Mouse (Mus musculus): Measurements from ENCODE around the gene Olfr97. TPM values are rescaled to one million over a fixed set of nuclear protein-coding genes. Genes with fewer than 3 reads are reported as not detected.

Olfr97 gene
- polyA plus RNA-seq, 1 experiment from 2014 or later = not detected

GRCm38 (mm10) chr17:37193032-37193431 lies 44.1 kb downstream of the Olfr97 start:
- Histone ChIP-seq H3K9ac (no peak overlapping the region), H3K4me3 (no peak overlapping the region), H3K9me3 (no peaks in the 10 kb centered on the region), H3K27ac (no peak overlapping the region), H3K4me2 (no peak overlapping the region), H3K4me1 (replicated peaks) (peaks cover 13% of the 10 kb centered on the region), H3K27me3 (peaks cover 32% of the 10 kb centered on the region), H3K36me3 (no peaks in the 10 kb centered on the region)
- no peak for ATAC-seq (ENCODE audit: low FRiP score)

DNA sequence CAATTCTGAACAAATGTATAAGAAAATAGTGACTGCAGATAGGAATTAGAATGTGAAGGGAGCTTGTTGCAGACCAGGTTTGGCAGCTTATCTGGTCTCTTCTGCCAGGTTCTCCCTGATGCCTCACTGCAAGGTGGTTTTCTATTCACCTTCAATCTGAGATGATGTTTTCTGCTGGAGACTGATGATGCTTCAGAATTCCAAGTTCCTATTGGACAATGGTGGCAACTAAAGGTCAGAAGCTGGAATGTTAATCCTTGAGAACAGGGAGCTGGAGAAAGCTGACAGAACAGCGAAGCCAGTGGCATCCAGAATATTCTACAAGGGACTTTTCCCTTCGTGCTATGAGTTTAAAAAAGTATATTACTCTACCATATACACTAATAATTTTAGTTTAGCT lies 46.4 kb downstream of the Olfr97 start:
- H3K27ac ChIP-seq = no peak overlapping the region
- no peak overlapping the region for H3K4me2 ChIP-seq
- WGBS = 35% methylated on average over 2 of the region's 2 CpGs
- H3K36me3 ChIP-seq = no peaks in the 10 kb centered on the region
- H3K4me3 ChIP-seq = no peak overlapping the region
- no peak for ATAC-seq (ENCODE audit: low FRiP score)
- no peaks in the 10 kb centered on the region for H3K4me1 ChIP-seq (replicated peaks)
- H3K9me3 ChIP-seq = no peaks in the 10 kb centered on the region
- H3K9ac ChIP-seq = no peak overlapping the region
- H3K27me3 ChIP-seq = peaks cover 10% of the 10 kb centered on the region

- ATAC-seq (ENCODE audit: low FRiP score) = no peak
These were observed 51.7 kb downstream of the Olfr97 start for GRCm38 (mm10) chr17:37185474-37185873.

More at GRCm38 (mm10) chr17:37185474-37185873, 51.7 kb downstream of the Olfr97 start:
- no peak overlapping the region for H3K4me2 ChIP-seq
- H3K36me3 ChIP-seq = no peaks in the 10 kb centered on the region
- H3K27me3 ChIP-seq = no peaks in the 10 kb centered on the region
- H3K9ac ChIP-seq = no peak overlapping the region
- no peak overlapping the region for H3K27ac ChIP-seq
- WGBS = 55% methylated on average over 6 of the region's 6 CpGs
- H3K4me1 ChIP-seq (replicated peaks) = no peaks in the 10 kb centered on the region
- no peak overlapping the region for H3K4me3 ChIP-seq
- H3K9me3 ChIP-seq = no peaks in the 10 kb centered on the region

Other genes with a start within 250 kb of the Olfr97 start
- 2.7 and 2.8 TPM in 2 replicates for gene H2-M5, start 247.8 kb downstream of the Olfr97 start, polyA plus RNA-seq (2015; fragmentation: Nextera tagmentation; extraction: Ambion mirVana)
- gene Zfp57, start 236.2 kb downstream of the Olfr97 start, polyA plus RNA-seq (2015; fragmentation: Nextera tagmentation; extraction: Ambion mirVana) = 270 and 287 TPM in 2 replicates
- gene Mog, start 213.9 kb downstream of the Olfr97 start, polyA plus RNA-seq (2015; fragmentation: Nextera tagmentation; extraction: Ambion mirVana) = 1.3 and 2.1 TPM in 2 replicates
- gene Gabbr1, start 191.4 kb downstream of the Olfr97 start, polyA plus RNA-seq (2015; fragmentation: Nextera tagmentation; extraction: Ambion mirVana) = 55.6 and 57.0 TPM in 2 replicates
- not detected in 2 replicates for gene Olfr90, start 148.8 kb downstream of the Olfr97 start, polyA plus RNA-seq (2015; fragmentation: Nextera tagmentation; extraction: Ambion mirVana)
- not detected in 2 replicates for gene Olfr91, start 139.1 kb downstream of the Olfr97 start, polyA plus RNA-seq (2015; fragmentation: Nextera tagmentation; extraction: Ambion mirVana)
- not detected in 2 replicates for gene Olfr92, start 117.2 kb downstream of the Olfr97 start, polyA plus RNA-seq (2015; fragmentation: Nextera tagmentation; extraction: Ambion mirVana)
- not detected in 2 replicates for gene Olfr93, start 75.8 kb downstream of the Olfr97 start, polyA plus RNA-seq (2015; fragmentation: Nextera tagmentation; extraction: Ambion mirVana)
- gene Ubd, start 43.4 kb downstream of the Olfr97 start, polyA plus RNA-seq (2015; fragmentation: Nextera tagmentation; extraction: Ambion mirVana) = not detected in 2 replicates
- gene Olfr94, start 36.3 kb downstream of the Olfr97 start, polyA plus RNA-seq (2015; fragmentation: Nextera tagmentation; extraction: Ambion mirVana) = not detected in 2 replicates
- gene Olfr95, start 24.2 kb downstream of the Olfr97 start, polyA plus RNA-seq (2015; fragmentation: Nextera tagmentation; extraction: Ambion mirVana) = not detected in 2 replicates
- gene Olfr96, start 17.2 kb downstream of the Olfr97 start, polyA plus RNA-seq (2015; fragmentation: Nextera tagmentation; extraction: Ambion mirVana) = not detected in 2 replicates
- not detected in 2 replicates for gene Olfr98, start 26.4 kb upstream of the Olfr97 start, polyA plus RNA-seq (2015; fragmentation: Nextera tagmentation; extraction: Ambion mirVana)
- 1.1 TPM in 2 replicates for gene H2-M3, start 32.9 kb upstream of the Olfr97 start, polyA plus RNA-seq (2015; fragmentation: Nextera tagmentation; extraction: Ambion mirVana)
- gene Olfr99, start 46.1 kb upstream of the Olfr97 start, polyA plus RNA-seq (2015; fragmentation: Nextera tagmentation; extraction: Ambion mirVana) = 0.14 TPM in 1 of 2 replicates, not detected in the other
- gene Olfr101, start 67.0 kb upstream of the Olfr97 start, polyA plus RNA-seq (2015; fragmentation: Nextera tagmentation; extraction: Ambion mirVana) = not detected in 2 replicates
- gene Olfr102, start 79.7 kb upstream of the Olfr97 start, polyA plus RNA-seq (2015; fragmentation: Nextera tagmentation; extraction: Ambion mirVana) = not detected in 2 replicates
- gene Olfr103, start 102.4 kb upstream of the Olfr97 start, polyA plus RNA-seq (2015; fragmentation: Nextera tagmentation; extraction: Ambion mirVana) = not detected in 2 replicates
- not detected in 2 replicates for gene Olfr104-ps, start 122.3 kb upstream of the Olfr97 start, polyA plus RNA-seq (2015; fragmentation: Nextera tagmentation; extraction: Ambion mirVana)
- not detected in 2 replicates for gene Olfr105-ps, start 141.7 kb upstream of the Olfr97 start, polyA plus RNA-seq (2015; fragmentation: Nextera tagmentation; extraction: Ambion mirVana)
- not detected in 2 replicates for gene Olfr106-ps, start 153.1 kb upstream of the Olfr97 start, polyA plus RNA-seq (2015; fragmentation: Nextera tagmentation; extraction: Ambion mirVana)
- not detected in 2 replicates for gene Olfr107, start 161.9 kb upstream of the Olfr97 start, polyA plus RNA-seq (2015; fragmentation: Nextera tagmentation; extraction: Ambion mirVana)
- gene Olfr108, start 208.2 kb upstream of the Olfr97 start, polyA plus RNA-seq (2015; fragmentation: Nextera tagmentation; extraction: Ambion mirVana) = not detected in 2 replicates
- gene Olfr109, start 221.6 kb upstream of the Olfr97 start, polyA plus RNA-seq (2015; fragmentation: Nextera tagmentation; extraction: Ambion mirVana) = not detected in 2 replicates
- not detected in 2 replicates for gene H2-M2, start 246.2 kb upstream of the Olfr97 start, polyA plus RNA-seq (2015; fragmentation: Nextera tagmentation; extraction: Ambion mirVana)

Measured in hindbrain, embryonic 13.5 days (tissue).